Mouse (Mus musculus): ENCODE results near the gene Cnot1. TPM values are rescaled to one million over a fixed set of nuclear protein-coding genes. Genes with fewer than 3 reads are reported as not detected.

Gene Cnot1
- total and polyA plus RNA-seq, 3 experiments, result 142 to 182 (median 146) TPM

- Histone ChIP-seq H3K4me2 (ENCODE audit: insufficient read depth, low read depth, poor library complexity, severe bottlenecking) (no peak overlapping the region), H3K36me3 (replicated peaks in 1 of 2; ENCODE audit: control insufficient read depth in 1 of 2, insufficient read depth in 1 of 2, low read length in 1 of 2) (no peaks in the 10 kb centered on the region), H3K79me2 (replicated peaks; ENCODE audit: control insufficient read depth, extremely low read depth, insufficient read depth, poor library complexity, severe bottlenecking) (no peaks in the 10 kb centered on the region), H3K4me3 (replicated peaks in 1 of 3; ENCODE audit: low read depth in 2 of 3, low read length in 2 of 3, poor library complexity in 1 of 3) (no peak overlapping the region), H3K27me3 (replicated peaks) (no peaks in the 10 kb centered on the region), H3K27ac (ENCODE audit: insufficient read depth, low read depth) (no peak overlapping the region), H3K4me1 (ENCODE audit: control insufficient read depth in 1 of 2, insufficient read depth in 2 of 2) (peaks cover 0 to 17% of the 10 kb centered on the region in 2 experiments; a peak in 2 of 4 replicates), H3K9ac (ENCODE audit: insufficient read depth, low read depth) (no peak overlapping the region), H3K9me3 (replicated peaks; ENCODE audit: low read length) (no peaks in the 10 kb centered on the region)
- dilution Hi-C loops (cut with MboI; ENCODE audit: extremely low pct_ligation_motif_present, extremely low pct_unique_long_range_greater_than_20kb, low sequenced_read_pairs), result no loop called here
- TF ChIP-seq USF1 (IDR thresholded peaks at IDR 0.05; ENCODE audit: low read depth, low read length) (no peak), ZNF384 (IDR thresholded peaks at IDR 0.05; ENCODE audit: low read depth, low read length) (no peak), E2F4 (IDR thresholded peaks at IDR 0.05; ENCODE audit: insufficient replicate concordance, low read depth, low read length) (no peak), TCF12 (IDR thresholded peaks at IDR 0.05; ENCODE audit: low read depth, low read length) (no peak), KAT2A (IDR thresholded peaks at IDR 0.05; ENCODE audit: insufficient replicate concordance, low read length) (no peak), MEF2A (IDR thresholded peaks at IDR 0.05; ENCODE audit: borderline replicate concordance, low read depth, low read length) (no peak), SIN3A (IDR thresholded peaks at IDR 0.05; ENCODE audit: low read length) (no peak), MAX (IDR thresholded peaks at IDR 0.05; ENCODE audit: low read length) (no peak), CTCF (conservative IDR thresholded peaks at IDR 0.05 in 1 of 2, IDR thresholded peaks at IDR 0.05 in 1 of 2; ENCODE audit: low read depth in 2 of 2, low read length in 2 of 2) (no peak), SMC3 (IDR thresholded peaks at IDR 0.05; ENCODE audit: low read depth, low read length) (no peak)
- in situ Hi-C loops (cut with MboI; ENCODE audit: low pct_ligation_motif_present, low pct_unique_long_range_greater_than_20kb, low sequenced_read_pairs), result no loop called here
- DNase-seq (ENCODE audit: extremely low read depth), result no peak
These were observed 96.2 kb downstream of the Cnot1 start for GRCm38 (mm10) chr8:95711029-95711428.

GRCm38 (mm10) chr8:95709579-95709978 is 97.7 kb downstream of the Cnot1 start:
- TF ChIP-seq POLR2A (IDR thresholded peaks at IDR 0.05; ENCODE audit: low read depth, low read length), result no peak
- TF ChIP-seq MXI1 (IDR thresholded peaks at IDR 0.05; ENCODE audit: low read depth, low read length), result no peak
- TF ChIP-seq MAX (IDR thresholded peaks at IDR 0.05; ENCODE audit: low read length), result no peak
- TF ChIP-seq USF2 (conservative IDR thresholded peaks at IDR 0.05; ENCODE audit: low read depth, low read length), result no peak
- no peak for TF ChIP-seq CHD1 (IDR thresholded peaks at IDR 0.05; ENCODE audit: low read depth, low read length)
- no peak for TF ChIP-seq MAFK (IDR thresholded peaks at IDR 0.05; ENCODE audit: insufficient replicate concordance, low read length)
- TF ChIP-seq POLR2AphosphoS2 (IDR thresholded peaks at IDR 0.05; ENCODE audit: low read depth, low read length), result no peak
- TF ChIP-seq SMC3 (IDR thresholded peaks at IDR 0.05; ENCODE audit: low read depth, low read length), result no peak
- TF ChIP-seq JUND (conservative IDR thresholded peaks at IDR 0.05; ENCODE audit: low read depth, low read length), result no peak
- TF ChIP-seq ZMIZ1 (IDR thresholded peaks at IDR 0.05; ENCODE audit: low read depth, low read length), result no peak
- TF ChIP-seq MAZ (IDR thresholded peaks at IDR 0.05; ENCODE audit: low read depth, low read length), result no peak
- H3K9ac ChIP-seq (ENCODE audit: insufficient read depth, low read depth), result no peak overlapping the region
- H3K27me3 ChIP-seq (replicated peaks), result peaks cover 4% of the 10 kb centered on the region
- DNase-seq (ENCODE audit: extremely low read depth), result no peak
- H3K4me1 ChIP-seq (ENCODE audit: control insufficient read depth in 1 of 2, insufficient read depth in 2 of 2), result peaks cover 0 to 11% of the 10 kb centered on the region in 2 experiments; a peak in 2 of 4 replicates
- no peaks in the 10 kb centered on the region for H3K9me3 ChIP-seq (replicated peaks; ENCODE audit: low read length)
- no peaks in the 10 kb centered on the region for H3K36me3 ChIP-seq (replicated peaks in 1 of 2; ENCODE audit: control insufficient read depth in 1 of 2, insufficient read depth in 1 of 2, low read length in 1 of 2)
- H3K79me2 ChIP-seq (replicated peaks; ENCODE audit: control insufficient read depth, extremely low read depth, insufficient read depth, poor library complexity, severe bottlenecking), result no peaks in the 10 kb centered on the region
- no peak overlapping the region for H3K4me2 ChIP-seq (ENCODE audit: insufficient read depth, low read depth, poor library complexity, severe bottlenecking)
- dilution Hi-C loops (cut with MboI; ENCODE audit: extremely low pct_ligation_motif_present, extremely low pct_unique_long_range_greater_than_20kb, low sequenced_read_pairs), result no loop called here
- H3K4me3 ChIP-seq (replicated peaks in 1 of 3; ENCODE audit: low read depth in 2 of 3, low read length in 2 of 3, poor library complexity in 1 of 3), result no peak overlapping the region
- in situ Hi-C loops (cut with MboI; ENCODE audit: low pct_ligation_motif_present, low pct_unique_long_range_greater_than_20kb, low sequenced_read_pairs), result no loop called here
- no peak overlapping the region for H3K27ac ChIP-seq (ENCODE audit: insufficient read depth, low read depth)
